Mouse (Mus musculus) brown adipose tissue, adult 24 weeks (tissue): ENCODE data around the gene Zdhhc17. TPM values are rescaled to one million over a fixed set of nuclear protein-coding genes. Genes with fewer than 3 reads are reported as not detected.

ENCODE experiments used
- H3K27ac ChIP-seq: fragments of 200-500 bp; replicated peaks from 2 replicates; pipeline ENCODE4 v1.5.1; 2012; ENCODE audit warnings: low read depth, mild to moderate bottlenecking, low read length
- H3K4me1 ChIP-seq: fragments of 200-500 bp; 2 replicates; pipeline ENCODE4 v1.6.1; 2012; ENCODE audit warnings: low read length, mixed read lengths; ENCODE audit not compliant: control insufficient read depth, insufficient read depth, insufficient read length
- H3K4me3 ChIP-seq: fragments of 200-500 bp; 2 replicates; pipeline ENCODE4 v1.5.1; 2012; ENCODE audit warnings: low read depth, mild to moderate bottlenecking, low read length, moderate library complexity; ENCODE audit not compliant: insufficient read depth
- polyA plus RNA-seq: library from polyadenylated mRNA; stranded (reverse); fragments of >200 nt; gene quantifications from 2 replicates; pipeline ENCODE4 v1.2.4, GENCODE M21; 2012; ENCODE audit not compliant: missing spikeins, insufficient read depth, insufficient read length

Zdhhc17 gene
- polyA plus RNA-seq, 1 experiment = 10.1 TPM

- H3K4me3 ChIP-seq = peak overlapping the region; percentile 45
- peak overlapping the region; percentile 98 for H3K27ac ChIP-seq
- no peaks in the 10 kb centered on the region for H3K4me1 ChIP-seq
Measured at GRCm38 (mm10) chr10:110952271-110952670, 57.7 kb downstream of the Zdhhc17 start.

- H3K4me3 ChIP-seq = 0 out of 2 replicates have a peak overlapping the region, but pooled peaks have one; percentile 16
- no peaks in the 10 kb centered on the region for H3K4me1 ChIP-seq
- peak overlapping the region; percentile 98 for H3K27ac ChIP-seq
Measured at GRCm38 (mm10) chr10:110951748-110952147, 58.2 kb downstream of the Zdhhc17 start.

- Histone ChIP-seq H3K27ac (peak overlapping the region; percentile 62; the same call in 1 of the 2 replicates), H3K4me3 (no peak overlapping the region), H3K4me1 (no peaks in the 10 kb centered on the region)
Measured at GRCm38 (mm10) chr10:110951112-110951511, 58.8 kb downstream of the Zdhhc17 start.

GRCm38 (mm10) chr10:110947574-110947973 is 62.4 kb downstream of the Zdhhc17 start:
- no peak overlapping the region for H3K4me3 ChIP-seq
- H3K4me1 ChIP-seq = no peaks in the 10 kb centered on the region
- no peak overlapping the region for H3K27ac ChIP-seq

- H3K4me3 ChIP-seq = no peak overlapping the region
- H3K4me1 ChIP-seq = no peaks in the 10 kb centered on the region
- no peak overlapping the region for H3K27ac ChIP-seq
Measured at GRCm38 (mm10) chr10:110945966-110946365, 64.0 kb downstream of the Zdhhc17 start.

GRCm38 (mm10) chr10:110944175-110944574 is 65.8 kb downstream of the Zdhhc17 start:
- Histone ChIP-seq H3K4me1 (no peaks in the 10 kb centered on the region), H3K27ac (no peak overlapping the region), H3K4me3 (no peak overlapping the region)

GRCm38 (mm10) chr10:110942806-110943205 is 67.1 kb downstream of the Zdhhc17 start:
- Histone ChIP-seq H3K27ac (no peak overlapping the region), H3K4me1 (peaks cover 3% of the 10 kb centered on the region; the same call in 1 of the 2 replicates), H3K4me3 (no peak overlapping the region)

- no peak overlapping the region for H3K4me3 ChIP-seq
- H3K27ac ChIP-seq = no peak overlapping the region
- H3K4me1 ChIP-seq = peaks cover 3% of the 10 kb centered on the region; the same call in 1 of the 2 replicates
Measured at GRCm38 (mm10) chr10:110941968-110942367, 68.0 kb downstream of the Zdhhc17 start.

GRCm38 (mm10) chr10:110940740-110941398 is 69.1 kb downstream of the Zdhhc17 start:
- H3K4me3 ChIP-seq = no peak overlapping the region
- peaks cover 3% of the 10 kb centered on the region; the same call in 1 of the 2 replicates for H3K4me1 ChIP-seq
- H3K27ac ChIP-seq = no peak overlapping the region

GRCm38 (mm10) chr10:110939717-110940116 is 70.2 kb downstream of the Zdhhc17 start:
- H3K4me1 ChIP-seq = peaks cover 3% of the 10 kb centered on the region; the same call in 1 of the 2 replicates
- no peak overlapping the region for H3K4me3 ChIP-seq
- no peak overlapping the region for H3K27ac ChIP-seq

GRCm38 (mm10) chr10:110938841-110939549 is 70.9 kb downstream of the Zdhhc17 start:
- Histone ChIP-seq H3K4me3 (no peak overlapping the region), H3K4me1 (peaks cover 3% of the 10 kb centered on the region; the same call in 1 of the 2 replicates), H3K27ac (no peak overlapping the region; the same call in none of the 2 replicates)

- H3K27ac ChIP-seq = no peak overlapping the region; the same call in none of the 2 replicates
- H3K4me1 ChIP-seq = peaks cover 3% of the 10 kb centered on the region; the same call in 1 of the 2 replicates
- no peak overlapping the region for H3K4me3 ChIP-seq
Measured at GRCm38 (mm10) chr10:110938361-110938760, 71.6 kb downstream of the Zdhhc17 start.

GRCm38 (mm10) chr10:110935669-110936068 is 74.3 kb downstream of the Zdhhc17 start:
- H3K4me1 ChIP-seq = peaks cover 15% of the 10 kb centered on the region; the same call in 1 of the 2 replicates
- no peak overlapping the region for H3K4me3 ChIP-seq
- H3K27ac ChIP-seq = no peak overlapping the region

GRCm38 (mm10) chr10:110935081-110935480 is 74.9 kb downstream of the Zdhhc17 start:
- Histone ChIP-seq H3K27ac (no peak overlapping the region), H3K4me1 (peaks cover 15% of the 10 kb centered on the region; the same call in 1 of the 2 replicates), H3K4me3 (no peak overlapping the region)

- Histone ChIP-seq H3K4me1 (peaks cover 14% of the 10 kb centered on the region; the same call in 1 of the 2 replicates), H3K27ac (peak overlapping the region; percentile 39; the same call in 1 of the 2 replicates), H3K4me3 (no peak overlapping the region)
Measured at GRCm38 (mm10) chr10:110933584-110933983, 76.4 kb downstream of the Zdhhc17 start.
